Mouse (Mus musculus) heart, postnatal 36 days (tissue): ENCODE results near the gene Lhcgr. TPM values are rescaled to one million over a fixed set of nuclear protein-coding genes. Genes with fewer than 3 reads are reported as not detected.

Experiments used
- DNase-seq, 2 experiments: peaks; one replicate each; pipeline ENCODE4 v3.0.0; 2021 to 2022
- intact Hi-C: fragments of 180-260 bp; cut with DNase I; formaldehyde crosslinking; loops from one replicate; pipeline ENCODE4 v1.15.1; 2025
- total RNA-seq, 2 experiments: library from RNA; stranded (reverse); gene quantifications; 2 replicates each; pipeline ENCODE4 v1.2.3; 2021

The Lhcgr gene
- total RNA-seq, 2 experiments from 2014 or later = 0.16 TPM; not detected in 1

- no peak for DNase-seq
- intact Hi-C loops = no loop called here
These were observed 42.1 kb downstream of the Lhcgr start for GRCm38 (mm10) chr17:88749646-88750045.

- intact Hi-C loops = no loop called here
- DNase-seq = no peak
These were observed 85.5 kb downstream of the Lhcgr start for GRCm38 (mm10) chr17:88706231-88706649.

DNA sequence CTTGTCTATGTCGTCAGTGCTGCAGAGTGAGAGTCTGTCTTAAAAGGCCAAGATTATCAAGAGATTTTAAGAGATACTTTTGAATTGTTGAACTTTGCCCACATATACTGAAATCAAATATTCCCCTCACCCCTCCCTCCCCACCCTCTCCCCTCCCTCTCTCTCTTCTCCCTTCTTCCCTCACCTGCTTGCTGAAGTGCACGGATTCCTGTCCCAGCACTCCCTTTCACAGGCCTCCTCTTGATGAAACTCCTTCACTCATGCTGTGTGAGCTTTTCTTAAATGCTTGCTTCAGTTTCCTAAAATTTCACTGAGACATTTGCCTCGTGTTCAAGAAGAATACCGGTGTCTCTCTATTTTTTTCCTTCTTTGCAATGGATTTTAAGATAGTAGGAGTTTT is 88.7 kb downstream of the Lhcgr start:
- DNase-seq = no peak
- intact Hi-C loops = no loop called here

- DNase-seq = no peak
- intact Hi-C loops = no loop called here
These were observed 89.4 kb downstream of the Lhcgr start for GRCm38 (mm10) chr17:88702345-88702744.

DNA sequence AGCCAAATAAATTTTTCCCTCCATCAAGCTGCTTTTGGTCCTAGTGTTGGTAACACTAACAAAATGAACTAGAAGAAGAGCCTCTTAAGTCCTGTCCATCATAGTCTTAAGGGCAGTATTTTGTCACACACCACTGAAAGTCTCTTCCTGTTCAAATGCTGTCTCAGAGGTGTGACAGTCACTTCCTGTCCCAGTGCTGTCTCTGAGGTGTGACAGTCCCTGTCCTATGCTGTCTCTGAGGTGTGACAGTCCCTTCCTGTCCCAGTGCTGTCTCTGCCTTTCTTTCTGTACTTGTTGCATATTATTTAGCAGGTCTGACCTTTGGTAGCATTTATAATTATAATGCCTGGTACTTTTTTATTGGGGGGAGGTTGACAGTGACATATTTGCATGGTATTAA is 90.9 kb downstream of the Lhcgr start:
- intact Hi-C loops = no loop called here
- DNase-seq = no peak

- no peak for DNase-seq
- intact Hi-C loops = no loop called here
These were observed 95.0 kb downstream of the Lhcgr start for GRCm38 (mm10) chr17:88696656-88697333.

GRCm38 (mm10) chr17:88688226-88688625 is 103.6 kb downstream of the Lhcgr start:
- no peak for DNase-seq
- intact Hi-C loops = no loop called here

DNA sequence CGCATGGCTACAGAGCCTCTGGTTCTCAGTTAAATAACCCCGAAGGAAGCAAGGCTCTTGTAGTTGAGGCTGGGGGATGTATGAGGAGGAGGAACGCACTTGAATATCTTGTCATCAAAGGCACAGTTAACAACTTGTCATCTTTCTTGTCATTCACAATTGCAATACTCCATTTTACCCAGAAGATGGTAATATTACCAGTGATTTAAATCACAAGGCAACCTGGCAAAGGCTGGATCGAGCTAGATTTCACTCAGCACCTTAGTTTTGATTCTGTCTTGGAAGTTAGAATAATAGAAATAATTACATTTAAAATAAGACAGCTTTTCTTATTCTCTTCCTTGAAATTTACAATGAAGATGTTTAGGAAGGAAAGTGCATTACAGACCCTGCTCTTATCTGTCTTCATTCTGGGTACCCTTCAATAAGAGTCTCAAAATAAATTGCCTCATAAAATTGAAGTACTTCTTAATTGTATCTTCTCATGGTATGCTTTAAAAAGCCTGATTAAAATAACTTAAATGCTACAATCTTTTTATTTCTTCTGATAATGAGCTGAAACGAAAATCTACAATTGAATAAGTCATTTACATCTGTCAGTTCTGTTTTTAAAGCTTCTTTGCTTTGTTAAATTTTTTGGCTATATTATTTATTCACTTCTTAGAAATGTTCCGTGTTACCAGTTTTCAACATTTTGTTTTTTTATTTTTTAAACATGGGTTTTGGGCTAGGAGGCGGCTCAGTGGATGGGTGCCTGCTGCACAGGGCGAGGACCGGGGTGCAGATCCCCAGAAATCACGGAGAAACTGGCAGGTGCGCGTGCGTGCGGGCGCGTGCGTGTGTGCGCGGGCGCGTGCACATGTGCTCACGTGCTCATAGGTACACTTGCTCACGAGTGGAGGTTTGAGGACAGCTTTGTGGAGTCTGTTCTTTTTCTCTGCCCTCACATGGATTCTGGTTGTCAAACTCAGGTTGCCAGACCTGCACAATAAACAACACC is 116.2 kb downstream of the Lhcgr start:
- intact Hi-C loops = no loop called here
- DNase-seq = no peak

DNA sequence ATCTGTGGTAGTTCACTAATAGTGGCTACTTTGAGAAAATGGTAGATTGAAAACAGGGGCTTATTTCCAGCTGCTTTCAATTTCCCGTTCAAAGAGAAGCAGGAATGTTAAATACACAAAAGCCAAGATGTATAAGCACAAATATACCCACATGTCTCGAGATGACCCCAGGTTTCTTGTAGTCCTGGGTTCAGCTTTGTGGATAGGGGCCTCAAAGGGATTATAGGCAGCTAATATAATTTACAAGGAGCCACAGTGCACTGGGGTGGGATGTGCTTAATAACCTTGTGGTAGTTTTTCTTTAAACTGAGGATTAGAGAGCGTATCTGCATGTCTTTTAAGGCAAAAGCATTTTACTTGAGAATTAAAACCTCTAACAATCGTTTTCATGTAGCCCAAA is 121.0 kb downstream of the Lhcgr start:
- intact Hi-C loops = no loop called here
- no peak for DNase-seq

DNA sequence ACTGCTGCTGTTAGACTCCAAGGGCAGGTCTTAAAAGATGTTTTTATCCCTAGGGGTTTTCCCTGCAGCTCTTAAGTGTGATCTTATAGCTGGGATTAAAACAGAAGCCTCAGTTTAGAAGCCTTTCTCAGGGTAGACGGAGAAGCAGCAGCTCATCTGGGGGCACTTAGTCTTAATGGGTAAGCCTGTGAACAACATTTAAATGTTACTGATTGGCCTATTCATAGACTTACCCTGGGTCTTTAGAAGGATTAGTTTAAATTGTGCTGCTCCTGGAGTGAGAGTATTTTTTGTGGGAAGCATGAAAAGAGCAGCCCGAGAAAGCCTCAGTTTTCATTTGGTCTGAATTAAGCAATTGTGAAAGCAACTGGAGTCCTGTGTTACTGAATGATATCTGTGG is 121.9 kb downstream of the Lhcgr start:
- intact Hi-C loops = no loop called here
- no peak for DNase-seq

DNA sequence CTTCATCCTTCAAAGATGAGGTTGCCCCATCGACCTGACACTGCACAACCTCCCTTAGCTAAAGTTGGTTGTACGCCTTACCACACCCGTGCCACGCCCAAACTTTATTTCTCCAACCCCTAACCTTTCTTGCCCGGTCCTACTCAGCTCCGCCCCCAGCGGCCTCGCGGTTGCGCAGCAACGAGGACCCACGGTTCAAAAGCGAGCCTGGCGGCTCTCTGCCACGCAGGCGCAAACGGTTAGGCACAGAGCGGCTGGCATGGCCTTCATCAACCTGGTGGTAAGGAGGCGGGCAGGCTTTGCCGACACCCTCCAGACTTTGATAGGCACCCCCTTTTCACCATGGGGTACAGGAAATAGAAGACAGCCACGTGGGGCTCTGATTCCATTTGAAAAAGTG is 123.3 kb downstream of the Lhcgr start, which contains the start of gene Gtf2a1l:
Gene Gtf2a1l (plus strand): TSS at position 209 of the 400 bp plus-strand sequence.
- intact Hi-C loops = no loop called here
- DNase-seq = no peak

Other genes starting within 250 kb of the Lhcgr start
- 10 to 100 TPM; 17.4 to 20.3 TPM for gene Ston1, start 194.3 kb downstream of the Lhcgr start, total RNA-seq
- gene Gtf2a1l, start 123.3 kb downstream of the Lhcgr start, total RNA-seq = not detected